Mouse (Mus musculus): ENCODE results near the gene Trim45. TPM values are rescaled to one million over a fixed set of nuclear protein-coding genes. Genes with fewer than 3 reads are reported as not detected.

Trim45 gene
- total RNA-seq (2023; ENCODE audit: inconsistent age), result 1.2 to 2.3 TPM (median 1.4 TPM) in 4 replicates

DNA sequence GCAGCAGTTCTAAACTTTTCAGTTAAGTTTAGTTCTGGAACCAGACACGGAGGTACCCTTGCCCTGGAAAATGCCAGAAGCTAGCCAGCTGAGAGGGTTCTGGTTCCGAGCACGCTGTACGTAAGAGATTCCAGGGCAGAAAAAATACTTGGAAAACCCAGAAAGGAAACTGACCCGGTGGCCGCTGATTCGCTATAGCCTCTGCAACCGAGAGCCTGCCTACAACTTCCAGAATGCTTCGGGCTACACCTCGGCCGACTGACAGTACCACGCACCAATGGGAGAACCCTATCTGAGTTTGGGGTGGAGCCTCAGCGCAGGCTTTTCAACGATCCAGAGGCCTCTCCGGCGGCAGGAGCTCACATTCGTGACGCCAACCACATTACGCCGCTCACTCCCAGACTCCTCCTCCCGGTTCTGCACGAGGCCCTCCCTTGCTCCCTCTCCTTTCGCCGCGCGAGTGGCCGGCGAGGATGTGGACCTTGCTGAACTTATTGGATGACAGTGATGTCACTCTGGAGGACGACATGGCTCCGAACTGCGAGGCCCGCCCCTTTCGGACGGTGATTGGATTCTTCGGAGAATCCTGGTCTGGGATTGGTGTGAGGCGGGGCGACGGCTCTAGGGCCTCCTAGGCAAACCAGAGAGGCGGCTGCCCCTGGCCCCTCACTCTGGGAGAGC is at the start of gene Trim45:
Gene Trim45 (plus strand): TSS at position 378 of the 681 bp plus-strand sequence.

DNA sequence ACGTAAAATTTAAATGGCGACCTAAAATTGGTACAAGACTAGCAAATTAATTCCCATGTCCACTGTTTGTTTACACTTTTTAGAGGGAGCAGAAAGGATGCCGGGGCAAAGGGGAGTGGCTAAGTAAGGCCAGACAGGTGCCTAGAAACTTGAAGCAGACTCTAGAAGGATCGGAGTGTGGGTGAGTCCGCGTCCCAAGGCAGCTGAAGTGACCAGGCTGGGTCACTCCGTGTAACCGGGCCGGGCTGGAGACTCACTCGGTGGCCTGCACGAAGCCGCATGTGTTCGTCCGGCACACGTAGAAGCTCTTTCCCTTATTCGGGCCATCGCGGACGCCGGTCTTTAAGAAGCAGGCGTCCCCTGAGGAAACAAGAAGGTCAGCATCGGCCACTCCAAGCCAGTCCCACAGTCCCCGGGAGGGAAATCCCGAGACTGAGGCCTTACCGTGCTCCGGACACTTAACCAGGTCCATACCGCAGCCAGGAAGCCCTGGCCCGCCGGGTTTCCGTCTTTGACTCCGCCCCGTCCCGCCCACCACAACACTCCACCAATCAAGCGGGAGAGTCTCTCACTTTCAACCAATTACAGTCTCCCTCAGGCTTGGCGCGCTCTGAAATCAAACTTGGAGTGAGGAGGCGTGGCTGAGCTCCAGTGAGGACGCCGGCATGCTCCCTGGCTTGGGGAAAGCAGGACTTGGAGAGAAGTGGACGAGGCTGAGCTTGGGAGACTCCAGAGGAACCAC is 47.3 kb downstream of the Trim45 start, which contains the start of gene Ttf2:
Gene Ttf2 (minus strand): TSS at position 488 of the 742 bp plus-strand sequence.

Other genes with a start within 250 kb of the Trim45 start
- gene Man1a2, start 236.7 kb upstream of the Trim45 start, total RNA-seq (2023; ENCODE audit: inconsistent age), result 86.5 to 116 TPM (median 100 TPM) in 4 replicates
- gene Vtcn1, start 96.7 kb upstream of the Trim45 start, total RNA-seq (2023; ENCODE audit: inconsistent age), result not detected in 4 replicates
- 11.9 to 17.5 TPM (median 14.3 TPM) in 4 replicates for gene Ttf2, start 47.5 kb downstream of the Trim45 start, total RNA-seq (2023; ENCODE audit: inconsistent age)
- not detected in 4 replicates for gene Cd101, start 107.4 kb downstream of the Trim45 start, total RNA-seq (2023; ENCODE audit: inconsistent age)
- gene Ptgfrn, start 188.1 kb downstream of the Trim45 start, total RNA-seq (2023; ENCODE audit: inconsistent age), result 0.10 to 0.30 TPM (median 0.12 TPM) in 3 of 4 replicates, not detected in the other